In genomic region chrX:13700681-13701080, GRCm38 (mm10) we compare ENCODE assay signal across 15 mouse cellular contexts. TPM values are rescaled to one million over a fixed set of nuclear protein-coding genes. Genes with fewer than 3 reads are reported as not detected.
"Had no signal": no experiment of that assay in that cellular context is flagged by ENCODE, and none has a peak within 500 bp of the region (broad histone marks: within the 10 kb centered on the region; RNA-seq: fewer than 3 reads in every experiment).

No protein-coding gene starts in this region.

- DNase-seq: kidney, adult 2 months; kidney, postnatal 36 days; layer of hippocampus, postnatal 36 days; liver, embryonic 13.5 days; retina, postnatal 1 day; right cerebral cortex, postnatal 25 days; spleen, adult 18-20 months; thymus, postnatal 25 days had no signal

RNA-seq across cellular contexts. Expression of gene Gpr82, which starts 39.5 kb away (rescaled TPM):
- total RNA-seq: layer of hippocampus, adult 8-10 months; layer of hippocampus, postnatal 10 days; layer of hippocampus, postnatal 36 days; left cerebral cortex, adult 2 months; left cerebral cortex, postnatal 10 days; left cerebral cortex, postnatal 36 days; liver, adult 2 months; megakaryocyte, adult 5-6 weeks had no signal
